Mouse (Mus musculus) layer of hippocampus, adult 11-12 months (tissue): Measurements from ENCODE around the gene Efnb3.
A peak's percentile ranks its signal among the peaks of the same experiment; 100 is the strongest.

Experiments used
- DNase-seq: peaks from one replicate; pipeline ENCODE4 v3.0.0; 2022; ENCODE audit warnings: low spot score

Efnb3 gene

GRCm38 (mm10) chr11:69559851-69560765 lies at the start of gene Efnb3:
Gene Efnb3 (minus strand): TSS chr11:69560205.
- peak; percentile 63 for DNase-seq

- DNase-seq, result no peak
These were observed 49.4 kb upstream of the Efnb3 start for GRCm38 (mm10) chr11:69609416-69609815.

GRCm38 (mm10) chr11:69608525-69608924 lies 48.5 kb upstream of the Efnb3 start:
- no peak for DNase-seq

- DNase-seq, result no peak
These were observed 46.8 kb upstream of the Efnb3 start for GRCm38 (mm10) chr11:69606832-69607231.

- DNase-seq, result no peak
These were observed 46.4 kb upstream of the Efnb3 start for GRCm38 (mm10) chr11:69606491-69606795.

- DNase-seq, result peak; percentile 77
These were observed 45.9 kb upstream of the Efnb3 start, which contains the start of gene Atp1b2 for GRCm38 (mm10) chr11:69605726-69606490. Gene Atp1b2 (minus strand): TSS chr11:69605942.

GRCm38 (mm10) chr11:69604795-69605664 lies 45.0 kb upstream of the Efnb3 start:
- no peak for DNase-seq

GRCm38 (mm10) chr11:69604347-69604746 lies 44.3 kb upstream of the Efnb3 start:
- DNase-seq, result no peak

GRCm38 (mm10) chr11:69603516-69603915 lies 43.5 kb upstream of the Efnb3 start:
- DNase-seq, result no peak

- DNase-seq, result no peak
These were observed 41.8 kb upstream of the Efnb3 start for GRCm38 (mm10) chr11:69601768-69602167.

- DNase-seq, result peak; percentile 75
These were observed 40.1 kb upstream of the Efnb3 start for GRCm38 (mm10) chr11:69600098-69600497.

GRCm38 (mm10) chr11:69599436-69599835 lies 39.4 kb upstream of the Efnb3 start:
- DNase-seq, result no peak

GRCm38 (mm10) chr11:69594853-69595252 lies 34.8 kb upstream of the Efnb3 start:
- no peak for DNase-seq

GRCm38 (mm10) chr11:69592799-69593198 lies 32.8 kb upstream of the Efnb3 start:
- no peak for DNase-seq

- DNase-seq, result peak; percentile 71
These were observed 32.1 kb upstream of the Efnb3 start for GRCm38 (mm10) chr11:69591899-69592637.

- no peak for DNase-seq
These were observed 31.4 kb upstream of the Efnb3 start for GRCm38 (mm10) chr11:69591424-69591823.

- no peak for DNase-seq
These were observed 30.6 kb upstream of the Efnb3 start for GRCm38 (mm10) chr11:69590622-69591021.

GRCm38 (mm10) chr11:69589207-69589834 lies 29.3 kb upstream of the Efnb3 start:
- DNase-seq, result no peak

GRCm38 (mm10) chr11:69585718-69586325 lies 25.8 kb upstream of the Efnb3 start:
- DNase-seq, result no peak

GRCm38 (mm10) chr11:69584937-69585336 lies 24.9 kb upstream of the Efnb3 start:
- DNase-seq, result no peak
